Mouse (Mus musculus) thymus, adult 2 months (tissue): ENCODE results near the gene Cep164. TPM values are rescaled to one million over a fixed set of nuclear protein-coding genes. Genes with fewer than 3 reads are reported as not detected.

ENCODE experiments used
- DNase-seq: peaks from one replicate; pipeline ENCODE4 v3.0.0; 2021
- H3K27ac ChIP-seq: fragments of 200-500 bp; 2 replicates; pipeline ENCODE4 v1.5.1; 2012; ENCODE audit warnings: low read length, control low read depth; ENCODE audit not compliant: control insufficient read depth, insufficient read depth
- H3K27me3 ChIP-seq: fragments of 200-500 bp; 2 replicates; pipeline ENCODE4 v1.6.1; 2012; ENCODE audit warnings: mild to moderate bottlenecking, low read length, moderate library complexity, mixed read lengths; ENCODE audit not compliant: control insufficient read depth, insufficient read depth
- H3K36me3 ChIP-seq: fragments of 200-500 bp; 2 replicates; pipeline ENCODE4 v1.6.1; 2012; ENCODE audit warnings: mild to moderate bottlenecking, low read length, moderate library complexity; ENCODE audit not compliant: control insufficient read depth, insufficient read depth
- H3K4me1 ChIP-seq: fragments of 200-500 bp; replicated peaks from 2 replicates; pipeline ENCODE4 v1.6.1; 2012; ENCODE audit warnings: low read length; ENCODE audit not compliant: control insufficient read depth, insufficient read depth
- H3K4me3 ChIP-seq: fragments of 200-500 bp; 2 replicates; pipeline ENCODE4 v1.5.1; 2012; ENCODE audit warnings: mild to moderate bottlenecking, low read length, control low read depth, moderate library complexity; ENCODE audit not compliant: control insufficient read depth, insufficient read depth
- CTCF ChIP-seq: fragments of 200-500 bp; IDR thresholded peaks from 2 replicates; pipeline ENCODE4 v1.5.1; 2012; ENCODE audit warnings: mild to moderate bottlenecking, control low read depth, low read length, moderate library complexity, borderline replicate concordance; ENCODE audit not compliant: control insufficient read depth, poor library complexity, insufficient read depth; ENCODE audit errors: extremely low read depth
- POLR2A ChIP-seq: fragments of 200-500 bp; IDR thresholded peaks from 2 replicates; pipeline ENCODE4 v1.6.1; 2012; ENCODE audit warnings: mild to moderate bottlenecking, low read length, control low read depth, moderate library complexity; ENCODE audit not compliant: control insufficient read depth, poor library complexity, insufficient read depth; ENCODE audit errors: extremely low read depth
- WGBS: fragments of 180-500 bp; shearing (Covaris S2); methylation state at CpG from one replicate; pipeline ENCODE4 v1.1.7; 2018; 5-methylcytosine and 5-hydroxymethylcytosine counted together
- polyA plus RNA-seq: library from polyadenylated mRNA; depleted of rRNA; stranded (reverse); fragments of >200 nt; gene quantifications from 2 replicates; pipeline ENCODE4 v1.2.3, GENCODE M21; 2012; rRNA removed

The Cep164 gene
- polyA plus RNA-seq, result 32.0 and 35.9 TPM in 2 replicates

- TF ChIP-seq POLR2A (peak; percentile 36; the same call in 1 of the 2 replicates), CTCF (0 out of 2 replicates have a peak, but pooled peaks have one; percentile 13)
- DNase-seq, result peak; percentile 88
- Histone ChIP-seq H3K4me1 (0 out of 2 replicates have a peak, but pooled peaks cover 2% of the 10 kb centered on the region), H3K4me3 (peak within 1 kb of the TSS; percentile 86), H3K36me3 (no peaks in the 10 kb centered on the region), H3K27ac (no peak within 1 kb of the TSS), H3K27me3 (no peaks in the 10 kb centered on the region)
- under 1% methylated on average over 31 of the region's 31 CpGs for WGBS
These were observed at the start of gene Cep164 for GRCm38 (mm10) chr9:45828291-45828963. TSS of gene Cep164 (minus strand) at chr9:45828691.

DNA sequence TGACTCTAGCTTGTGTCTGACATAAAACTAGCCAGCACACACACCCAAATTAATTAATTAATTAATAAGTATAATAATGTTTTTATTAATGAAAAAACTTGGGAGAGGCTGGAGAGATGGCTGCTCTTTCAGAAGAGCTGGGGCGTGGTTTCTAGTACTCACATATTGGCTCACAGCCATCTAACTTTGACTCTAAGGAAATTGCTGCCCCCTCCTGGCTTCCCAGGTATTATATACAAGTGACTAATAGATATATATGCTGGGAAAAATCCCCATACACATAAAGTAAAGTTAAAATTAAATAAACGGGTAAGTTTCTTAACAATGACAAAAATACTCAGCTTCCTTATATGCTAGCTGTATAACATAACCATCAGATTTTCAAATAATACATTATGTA lies 49.4 kb upstream of the Cep164 start:
- Histone ChIP-seq H3K36me3 (peaks cover 19% of the 10 kb centered on the region), H3K4me1 (no peaks in the 10 kb centered on the region), H3K27me3 (no peaks in the 10 kb centered on the region), H3K4me3 (no peak overlapping the region), H3K27ac (no peak overlapping the region)
- WGBS, result 85% methylated on average over 2 of the region's 2 CpGs
- no peak for TF ChIP-seq CTCF
- no peak for TF ChIP-seq POLR2A
- peak; percentile 28 for DNase-seq

- 98% methylated on average over 3 of the region's 3 CpGs for WGBS
- H3K36me3 ChIP-seq, result peaks cover 65% of the 10 kb centered on the region
These were observed 41.8 kb upstream of the Cep164 start for GRCm38 (mm10) chr9:45870265-45870664.

GRCm38 (mm10) chr9:45869181-45869580 lies 40.7 kb upstream of the Cep164 start:
- Histone ChIP-seq H3K27ac (no peak overlapping the region), H3K36me3 (peaks cover 67% of the 10 kb centered on the region)
- TF ChIP-seq CTCF, result no peak
- no peak for TF ChIP-seq POLR2A

More at GRCm38 (mm10) chr9:45870265-45870664, 41.8 kb upstream of the Cep164 start:
- TF ChIP-seq CTCF (no peak), POLR2A (no peak)
- H3K4me1 ChIP-seq, result no peaks in the 10 kb centered on the region
- H3K4me3 ChIP-seq, result no peak overlapping the region
- no peak overlapping the region for H3K27ac ChIP-seq
- no peak for DNase-seq
- no peaks in the 10 kb centered on the region for H3K27me3 ChIP-seq

GRCm38 (mm10) chr9:45861813-45862212 lies 33.3 kb upstream of the Cep164 start:
- Histone ChIP-seq H3K27ac (no peak overlapping the region), H3K36me3 (peaks cover 30% of the 10 kb centered on the region), H3K4me3 (no peak overlapping the region), H3K4me1 (no peaks in the 10 kb centered on the region), H3K27me3 (no peaks in the 10 kb centered on the region)
- DNase-seq, result no peak
- 96% methylated on average over 7 of the region's 7 CpGs for WGBS
- no peak for TF ChIP-seq CTCF
- TF ChIP-seq POLR2A, result no peak

More at GRCm38 (mm10) chr9:45869181-45869580, 40.7 kb upstream of the Cep164 start:
- Histone ChIP-seq H3K4me3 (no peak overlapping the region), H3K27me3 (no peaks in the 10 kb centered on the region), H3K4me1 (no peaks in the 10 kb centered on the region)
- DNase-seq, result no peak
- WGBS, result 100% methylated on average over 3 of the region's 3 CpGs

GRCm38 (mm10) chr9:45859364-45859763 lies 30.9 kb upstream of the Cep164 start:
- Histone ChIP-seq H3K27me3 (no peaks in the 10 kb centered on the region), H3K4me3 (no peak overlapping the region), H3K36me3 (peaks cover 18% of the 10 kb centered on the region), H3K4me1 (0 out of 2 replicates have a peak, but pooled peaks cover 2% of the 10 kb centered on the region), H3K27ac (no peak overlapping the region)
- WGBS, result 96% methylated on average over 10 of the region's 10 CpGs
- no peak for DNase-seq
- TF ChIP-seq POLR2A (no peak), CTCF (0 out of 2 replicates have a peak, but pooled peaks have one; percentile 16)

DNA sequence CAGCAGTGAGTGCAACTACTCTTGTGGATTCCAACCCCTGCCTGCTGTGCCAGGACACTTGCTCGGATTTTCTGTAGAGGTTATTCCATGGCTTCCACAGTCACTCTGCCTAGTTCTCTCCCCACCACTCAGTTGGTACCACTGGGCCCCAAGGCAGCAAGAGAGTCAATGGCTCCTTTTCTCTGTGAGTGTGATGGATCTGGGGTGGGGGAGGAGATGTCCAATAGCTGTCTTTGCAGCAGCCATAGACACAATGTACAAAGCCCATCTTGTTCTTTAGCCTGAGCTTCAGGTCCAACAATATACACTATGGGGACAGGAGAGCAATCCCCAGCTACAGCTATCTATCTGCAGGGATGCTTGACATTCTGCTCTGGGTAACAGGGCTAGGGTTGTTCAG lies 25.6 kb upstream of the Cep164 start:
- H3K27ac ChIP-seq, result no peak overlapping the region

More for the DNA sequence above, 25.6 kb upstream of the Cep164 start:
- DNase-seq, result no peak
- 86% methylated on average over 1 of the region's 1 CpGs for WGBS
- peaks cover 9% of the 10 kb centered on the region for H3K36me3 ChIP-seq
- TF ChIP-seq POLR2A (no peak), CTCF (no peak)
- no peaks in the 10 kb centered on the region for H3K27me3 ChIP-seq
- H3K4me3 ChIP-seq, result no peak overlapping the region
- H3K4me1 ChIP-seq, result peaks cover 19% of the 10 kb centered on the region
